Mouse (Mus musculus) adrenal gland, postnatal 4 days (tissue): ENCODE data around the gene Gm20388. TPM values are rescaled to one million over a fixed set of nuclear protein-coding genes. Genes with fewer than 3 reads are reported as not detected.

Source experiments
- DNase-seq, 2 experiments: peaks; one replicate each; pipeline ENCODE4 v3.0.0; 2021 to 2022; ENCODE audit warnings: low spot score in 2 of 2, mixed read lengths in 2 of 2
- total RNA-seq, 2 experiments: library from RNA; stranded (reverse); gene quantifications; 2 replicates each; pipeline ENCODE4 v1.2.3; 2021

The Gm20388 gene
- total RNA-seq, 2 experiments from 2014 or later, result 8.8 TPM; not detected in 1

DNA sequence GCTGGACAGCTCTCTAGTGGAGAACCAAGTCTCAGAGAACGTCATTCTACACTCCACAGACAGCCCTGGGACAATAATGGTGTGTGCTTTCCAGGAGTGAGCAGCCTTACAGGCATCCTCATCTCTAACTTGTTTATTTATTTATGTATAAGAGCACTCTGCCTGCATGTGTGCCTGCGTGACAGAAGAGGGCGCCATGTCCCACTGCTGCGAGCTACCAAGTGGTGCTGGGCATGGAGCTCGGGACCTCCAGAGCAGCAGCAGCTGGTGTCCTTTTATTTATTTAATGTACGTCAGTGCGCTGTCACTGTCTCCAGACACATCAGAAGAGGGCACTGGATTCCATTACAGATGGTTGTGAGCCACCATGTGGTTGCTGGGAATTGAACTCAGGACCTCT is 3016.1 kb downstream of the Gm20388 start:
- no peak for DNase-seq

GRCm38 (mm10) chr8:122927841-122928240 is 3017.2 kb downstream of the Gm20388 start:
- no peak for DNase-seq

DNA sequence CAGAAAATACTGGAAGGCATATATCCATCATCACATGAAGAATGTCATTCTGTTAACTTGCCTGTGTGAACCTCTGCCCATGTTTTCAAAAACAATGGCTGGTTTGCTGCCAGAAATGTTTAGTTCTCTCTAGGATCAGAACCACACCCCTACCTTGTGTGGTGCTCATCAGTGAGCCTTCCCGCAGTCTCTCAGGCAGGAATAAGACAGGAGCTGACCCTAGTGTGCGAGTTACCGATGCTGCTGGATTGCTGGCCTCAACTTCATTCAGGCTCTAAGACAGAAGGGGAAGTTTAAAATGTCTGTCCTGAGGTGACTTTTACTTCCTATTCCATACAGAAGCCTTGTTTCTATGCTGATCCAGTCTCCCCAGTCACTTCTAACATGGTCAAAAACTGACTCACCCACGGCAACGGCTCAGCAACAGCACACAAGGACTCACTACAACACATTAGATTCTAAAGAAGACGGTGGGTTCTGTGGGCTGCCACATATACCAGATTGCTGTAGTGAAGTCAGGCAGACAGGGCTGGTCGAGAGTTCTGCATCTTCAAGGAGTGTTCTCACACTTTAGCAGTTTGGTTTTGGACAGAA is 3018.1 kb downstream of the Gm20388 start:
- DNase-seq, result no peak

GRCm38 (mm10) chr8:122931834-122932560 is 3021.4 kb downstream of the Gm20388 start:
- DNase-seq, result no peak

- DNase-seq, result no peak
These were observed 3021.9 kb downstream of the Gm20388 start for GRCm38 (mm10) chr8:122932561-122932959.

- no peak for DNase-seq
These were observed 3023.3 kb downstream of the Gm20388 start for GRCm38 (mm10) chr8:122933973-122934372.

GRCm38 (mm10) chr8:122935118-122935517 is 3024.5 kb downstream of the Gm20388 start:
- no peak for DNase-seq

DNA sequence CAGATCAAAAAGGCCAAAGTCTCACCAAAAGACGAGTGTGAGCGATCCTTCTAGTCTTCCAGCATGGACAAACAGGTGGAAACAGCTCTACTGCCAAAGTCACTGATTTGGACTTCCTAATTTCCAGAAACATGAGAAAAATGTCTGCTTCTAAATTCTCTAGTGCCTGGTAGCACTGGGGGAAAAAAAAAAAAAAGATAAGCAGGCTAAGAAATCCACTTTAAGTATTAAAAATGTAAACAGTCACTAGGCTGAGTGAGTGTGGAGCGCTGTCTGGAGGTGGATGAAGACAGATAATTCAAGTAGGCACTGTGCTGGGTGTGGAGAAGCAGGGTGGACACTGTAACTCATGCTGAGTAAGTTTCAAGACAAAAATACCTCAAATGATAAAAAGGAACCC is 3025.3 kb downstream of the Gm20388 start:
- no peak for DNase-seq

DNA sequence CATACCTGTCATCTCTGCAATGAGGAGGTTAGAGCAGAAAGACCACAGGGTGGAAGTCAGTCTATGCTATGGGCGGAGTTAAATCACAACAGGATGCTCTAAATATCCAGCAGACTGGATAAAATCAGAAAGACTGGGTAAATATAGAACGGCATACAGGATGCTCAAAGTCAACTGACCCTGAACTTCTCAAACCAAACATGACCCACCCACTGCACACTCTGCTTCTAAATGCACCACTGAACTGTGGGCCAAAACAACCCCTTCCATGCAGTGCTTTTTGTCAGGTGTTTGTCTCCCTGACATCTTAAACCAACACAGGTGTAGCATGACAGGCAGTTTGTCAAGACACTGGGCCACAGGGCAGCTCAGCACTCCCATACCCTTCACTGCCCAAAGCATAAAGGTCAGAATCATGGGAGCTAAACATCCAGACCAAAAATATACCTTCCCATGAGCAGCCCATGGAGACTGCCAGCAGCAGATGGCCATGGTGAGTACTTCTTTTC is 3027.0 kb downstream of the Gm20388 start:
- DNase-seq, result no peak

DNA sequence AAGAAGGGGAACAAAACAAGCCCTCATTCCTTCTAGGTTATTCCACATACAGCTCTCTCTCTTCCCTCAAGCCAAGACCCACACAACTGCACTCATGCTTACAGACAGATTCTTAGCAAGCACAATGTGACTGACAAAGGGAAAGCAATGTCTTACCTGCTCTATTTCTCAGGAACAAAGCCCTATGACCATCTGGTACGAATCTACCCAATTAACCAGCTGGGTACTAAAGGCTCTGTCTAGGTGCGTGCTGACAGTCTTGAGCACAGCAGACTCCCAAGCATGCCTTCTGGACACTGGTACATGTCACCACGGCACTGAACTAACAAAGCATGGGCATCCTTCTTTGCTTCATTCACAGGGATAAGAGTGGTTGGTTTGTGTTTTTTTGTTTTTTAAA is 3027.5 kb downstream of the Gm20388 start:
- no peak for DNase-seq

GRCm38 (mm10) chr8:122938591-122938990 is 3027.9 kb downstream of the Gm20388 start:
- DNase-seq, result no peak

DNA sequence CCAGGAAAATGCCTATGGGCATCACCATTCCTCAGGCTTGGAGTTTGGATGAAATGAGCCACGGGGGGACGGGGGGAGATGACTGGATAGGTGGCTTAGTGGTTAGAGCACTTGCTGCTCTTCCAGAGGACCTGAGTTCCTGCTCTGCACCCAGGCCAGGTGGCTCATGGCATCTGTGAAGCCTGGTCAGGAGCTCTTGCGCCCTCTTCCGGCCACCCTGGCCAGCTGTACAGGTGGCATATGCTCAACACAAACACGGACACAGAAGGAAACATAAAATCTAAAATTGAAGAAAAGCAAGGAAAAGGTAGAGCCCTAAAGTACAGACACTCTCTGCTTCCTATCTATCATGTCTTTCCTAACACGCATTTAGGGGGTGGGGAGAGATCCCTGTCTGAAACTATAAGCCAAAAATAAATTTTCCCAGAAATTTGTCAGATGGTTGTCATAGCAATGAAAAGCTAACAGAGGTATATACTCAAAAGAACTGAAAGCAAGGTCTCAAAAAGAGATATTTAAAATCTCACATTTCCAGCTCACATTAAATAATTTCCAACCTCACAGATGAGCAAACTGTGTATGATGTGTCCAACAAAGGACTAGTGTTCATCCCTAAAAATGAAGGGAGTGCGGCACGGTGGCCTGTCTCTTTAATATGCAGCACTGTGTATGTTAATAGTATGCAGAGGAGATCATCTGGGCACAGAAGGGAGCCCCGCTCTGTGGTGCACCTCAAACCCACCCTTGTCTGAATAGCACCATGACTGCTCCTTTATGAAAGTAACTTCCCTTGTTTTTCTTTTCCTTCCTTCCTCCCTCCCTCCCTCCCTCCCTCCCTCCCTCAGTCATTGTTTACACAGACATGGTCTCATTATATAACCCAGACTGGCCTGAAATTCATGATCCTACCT is 3032.4 kb downstream of the Gm20388 start:
- no peak for DNase-seq

DNA sequence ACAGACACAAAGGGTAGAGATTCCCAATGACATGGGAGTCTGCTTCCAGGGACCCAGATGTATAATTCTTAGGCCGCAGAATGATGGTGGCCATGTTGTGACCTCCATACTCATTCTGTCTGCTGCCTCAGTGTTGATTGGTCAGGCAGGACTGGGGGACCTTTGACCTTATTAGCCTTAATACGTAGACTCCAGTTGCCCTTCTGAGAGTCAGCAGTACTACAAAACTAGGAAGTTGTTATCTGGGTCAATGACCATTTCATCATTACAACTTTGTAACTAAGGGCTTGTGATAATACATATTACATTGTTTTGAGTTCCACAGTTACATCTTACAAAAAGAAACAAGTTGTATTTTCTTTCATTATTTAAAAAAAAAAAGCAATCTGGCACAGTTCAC is 3035.1 kb downstream of the Gm20388 start:
- DNase-seq, result no peak

GRCm38 (mm10) chr8:122949701-122950100 is 3039.1 kb downstream of the Gm20388 start:
- DNase-seq, result peak in 1 of 2 experiments; percentile 18

GRCm38 (mm10) chr8:122951456-122951855 is 3040.8 kb downstream of the Gm20388 start:
- no peak for DNase-seq

DNA sequence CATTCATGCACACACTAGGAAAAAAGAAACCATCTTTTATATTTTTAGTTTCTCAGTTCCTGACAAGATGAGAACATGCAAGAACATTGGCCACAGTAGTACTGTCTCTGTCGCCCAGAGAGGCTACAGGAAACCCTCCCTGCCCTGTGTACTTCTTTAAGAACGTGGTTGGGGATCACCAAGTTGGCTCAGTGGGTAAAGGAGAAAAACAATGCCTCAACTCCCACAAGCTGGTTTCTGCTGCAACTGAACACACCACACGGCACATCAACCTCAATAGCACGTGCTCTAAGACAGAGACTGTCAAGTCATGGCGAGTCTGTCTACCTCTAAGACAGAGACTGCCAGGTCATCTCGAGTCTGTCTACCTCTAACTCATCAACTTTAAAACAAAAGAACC is 3042.4 kb downstream of the Gm20388 start:
- DNase-seq, result no peak

- DNase-seq, result no peak
These were observed 3043.6 kb downstream of the Gm20388 start for GRCm38 (mm10) chr8:122954090-122954799.

- no peak for DNase-seq
These were observed 3044.6 kb downstream of the Gm20388 start for GRCm38 (mm10) chr8:122955195-122955594.

GRCm38 (mm10) chr8:122955997-122956396 is 3045.4 kb downstream of the Gm20388 start:
- DNase-seq, result no peak

GRCm38 (mm10) chr8:122960323-122960722 is 3049.7 kb downstream of the Gm20388 start:
- no peak for DNase-seq

- DNase-seq, result no peak
These were observed 3050.3 kb downstream of the Gm20388 start for GRCm38 (mm10) chr8:122960932-122961331.
